Mouse (Mus musculus): Measurements from ENCODE around the gene Col11a2. TPM values are rescaled to one million over a fixed set of nuclear protein-coding genes. Genes with fewer than 3 reads are reported as not detected.
"Not testable (repeated sequence)": the region's sequence is repeated elsewhere in the genome, so short reads cannot be mapped to it uniquely, and the experiment has no call there.

Col11a2 gene
- polyA plus RNA-seq (2012; rRNA removed): 12.2 and 15.2 TPM in 2 replicates

GRCm38 (mm10) chr17:34038878-34039561, at the start of gene Col11a2:
TSS of gene Col11a2 (plus strand) at chr17:34039437.
- peak within 1 kb of the TSS; percentile 28 for H3K4me3 ChIP-seq (replicated peaks; ENCODE audit: insufficient read depth, low read depth, low read length)
- peak; percentile 30 to 32 for DNase-seq
- 0 out of 2 replicates have a peak, but pooled peaks cover 2% of the 10 kb centered on the region for H3K4me1 ChIP-seq (ENCODE audit: control insufficient read depth, insufficient read depth, low read length)
- H3K27ac ChIP-seq (ENCODE audit: insufficient read depth, low read length): peak within 1 kb of the TSS; percentile 55; the same call in 1 of the 2 replicates
- TF ChIP-seq POLR2A (IDR thresholded peaks at IDR 0.05; ENCODE audit: borderline replicate concordance, insufficient read depth, low read length) (no peak), CTCF (IDR thresholded peaks at IDR 0.05; ENCODE audit: borderline replicate concordance, insufficient read depth, low read depth, low read length) (no peak)
- 5% methylated on average over 28 of the region's 28 CpGs for WGBS
- H3K27me3 ChIP-seq (ENCODE audit: control insufficient read depth, insufficient read depth, low read length): no peaks in the 10 kb centered on the region

- WGBS: 30% methylated on average over 10 of the region's 10 CpGs
- Histone ChIP-seq H3K4me1 (ENCODE audit: control insufficient read depth, insufficient read depth, low read length) (no peaks in the 10 kb centered on the region), H3K4me3 (replicated peaks; ENCODE audit: insufficient read depth, low read depth, low read length) (no peak overlapping the region), H3K27me3 (ENCODE audit: control insufficient read depth, insufficient read depth, low read length) (no peaks in the 10 kb centered on the region), H3K27ac (ENCODE audit: insufficient read depth, low read length) (no peak overlapping the region)
- TF ChIP-seq POLR2A (IDR thresholded peaks at IDR 0.05; ENCODE audit: borderline replicate concordance, insufficient read depth, low read length) (no peak), CTCF (IDR thresholded peaks at IDR 0.05; ENCODE audit: borderline replicate concordance, insufficient read depth, low read depth, low read length) (peak; percentile 75)
- DNase-seq: peak; percentile 43 to 47
Observed at GRCm38 (mm10) chr17:33991788-33992664, 47.2 kb upstream of the Col11a2 start.

- peaks cover 2% of the 10 kb centered on the region for H3K27me3 ChIP-seq (ENCODE audit: control insufficient read depth, insufficient read depth, low read length)
- H3K27ac ChIP-seq (ENCODE audit: insufficient read depth, low read length): no peak overlapping the region
- 90% methylated on average over 8 of the region's 8 CpGs for WGBS
- DNase-seq: no peak
- 0 out of 2 replicates have a peak, but pooled peaks cover 2% of the 10 kb centered on the region for H3K4me1 ChIP-seq (ENCODE audit: control insufficient read depth, insufficient read depth, low read length)
- no peak overlapping the region for H3K4me3 ChIP-seq (replicated peaks; ENCODE audit: insufficient read depth, low read depth, low read length)
- no peak for TF ChIP-seq CTCF (IDR thresholded peaks at IDR 0.05; ENCODE audit: borderline replicate concordance, insufficient read depth, low read depth, low read length)
- no peak for TF ChIP-seq POLR2A (IDR thresholded peaks at IDR 0.05; ENCODE audit: borderline replicate concordance, insufficient read depth, low read length)
Observed at GRCm38 (mm10) chr17:33994959-33995358, 44.3 kb upstream of the Col11a2 start.

GRCm38 (mm10) chr17:33995651-33996050, 43.6 kb upstream of the Col11a2 start:
- WGBS: 73% methylated on average over 3 of the region's 3 CpGs
- no peak for TF ChIP-seq CTCF (IDR thresholded peaks at IDR 0.05; ENCODE audit: borderline replicate concordance, insufficient read depth, low read depth, low read length)
- no peak for TF ChIP-seq POLR2A (IDR thresholded peaks at IDR 0.05; ENCODE audit: borderline replicate concordance, insufficient read depth, low read length)

GRCm38 (mm10) chr17:33997025-33997424, 42.2 kb upstream of the Col11a2 start:
- H3K27ac ChIP-seq (ENCODE audit: insufficient read depth, low read length); H3K4me1 ChIP-seq (ENCODE audit: control insufficient read depth, insufficient read depth, low read length); H3K4me3 ChIP-seq (replicated peaks; ENCODE audit: insufficient read depth, low read depth, low read length); H3K27me3 ChIP-seq (ENCODE audit: control insufficient read depth, insufficient read depth, low read length); DNase-seq: not testable (repeated sequence)
- 93% methylated on average over 2 of the region's 2 CpGs for WGBS

More at GRCm38 (mm10) chr17:33995651-33996050, 43.6 kb upstream of the Col11a2 start:
- DNase-seq: no peak
- 0 out of 2 replicates have a peak, but pooled peaks cover 2% of the 10 kb centered on the region for H3K4me1 ChIP-seq (ENCODE audit: control insufficient read depth, insufficient read depth, low read length)
- H3K27me3 ChIP-seq (ENCODE audit: control insufficient read depth, insufficient read depth, low read length): peaks cover 3% of the 10 kb centered on the region
- H3K4me3 ChIP-seq (replicated peaks; ENCODE audit: insufficient read depth, low read depth, low read length): no peak overlapping the region
- H3K27ac ChIP-seq (ENCODE audit: insufficient read depth, low read length): no peak overlapping the region

- not testable (repeated sequence) for H3K27me3 ChIP-seq (ENCODE audit: control insufficient read depth, insufficient read depth, low read length); H3K4me1 ChIP-seq (ENCODE audit: control insufficient read depth, insufficient read depth, low read length); DNase-seq; H3K4me3 ChIP-seq (replicated peaks; ENCODE audit: insufficient read depth, low read depth, low read length); H3K27ac ChIP-seq (ENCODE audit: insufficient read depth, low read length)
- WGBS: 56% methylated on average over 5 of the region's 5 CpGs
Observed at GRCm38 (mm10) chr17:33998697-33999096, 40.5 kb upstream of the Col11a2 start.

- Histone ChIP-seq H3K27ac (ENCODE audit: insufficient read depth, low read length) (no peak overlapping the region), H3K27me3 (ENCODE audit: control insufficient read depth, insufficient read depth, low read length) (peaks cover 3% of the 10 kb centered on the region), H3K4me3 (replicated peaks; ENCODE audit: insufficient read depth, low read depth, low read length) (peak overlapping the region; percentile 47), H3K4me1 (ENCODE audit: control insufficient read depth, insufficient read depth, low read length) (0 out of 2 replicates have a peak, but pooled peaks cover 2% of the 10 kb centered on the region)
- no peak for DNase-seq
- TF ChIP-seq CTCF (IDR thresholded peaks at IDR 0.05; ENCODE audit: borderline replicate concordance, insufficient read depth, low read depth, low read length) (no peak), POLR2A (IDR thresholded peaks at IDR 0.05; ENCODE audit: borderline replicate concordance, insufficient read depth, low read length) (no peak)
- WGBS: 2% methylated on average over 87 of the region's 87 CpGs
Observed at GRCm38 (mm10) chr17:33999341-34000149, 39.7 kb upstream of the Col11a2 start.
